Mouse (Mus musculus) erythroblast, adult 5-6 weeks (primary cell): ENCODE results near the gene Vamp5. TPM values are rescaled to one million over a fixed set of nuclear protein-coding genes. Genes with fewer than 3 reads are reported as not detected.

Source experiments
- ATAC-seq: replicated peaks from 2 replicates; pipeline ENCODE4 v1.8.0; 2016; ENCODE audit warnings: moderate number of reproducible peaks, mild to moderate bottlenecking, moderate TSS enrichment, inconsistent platforms; ENCODE audit not compliant: poor library complexity, low FRiP score, severe bottlenecking
- total RNA-seq, 2 experiments: library from RNA; stranded (forward) in 1 of 2; stranded (reverse) in 1 of 2; fragments of 150-400 nt in 1 of 2; fragments of 200-764, 138-1000 nt in 1 of 2; gene quantifications; 2 replicates each; pipeline versions ENCODE4 v1.2.3 to v1.2.4; 2015 to 2017; ENCODE audit warnings: low replicate concordance in 2 of 2

Vamp5 gene
- total RNA-seq, 2 experiments from 2014 or later: 9.5 to 55.7 TPM

DNA sequence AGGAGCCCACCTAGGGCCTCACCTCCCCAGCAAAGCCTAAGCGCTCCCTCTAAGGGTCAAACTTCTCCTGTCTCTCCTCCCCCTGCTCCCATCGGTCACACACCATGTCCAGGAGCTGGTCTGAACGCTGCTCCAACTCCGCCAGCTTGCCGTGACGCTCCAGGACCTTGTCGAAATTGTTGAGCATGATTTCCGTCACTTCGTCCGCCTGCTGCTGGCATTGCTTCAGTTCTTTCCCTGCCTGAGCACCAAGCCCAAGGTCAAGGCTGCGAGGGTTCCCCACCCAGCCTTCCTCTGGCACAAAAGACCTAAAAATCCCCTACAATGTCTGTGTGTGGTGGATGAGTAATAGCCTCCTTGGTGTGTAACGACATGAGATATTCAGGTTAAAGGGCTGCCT lies 10.2 kb downstream of the Vamp5 start:
- no peak for ATAC-seq

DNA sequence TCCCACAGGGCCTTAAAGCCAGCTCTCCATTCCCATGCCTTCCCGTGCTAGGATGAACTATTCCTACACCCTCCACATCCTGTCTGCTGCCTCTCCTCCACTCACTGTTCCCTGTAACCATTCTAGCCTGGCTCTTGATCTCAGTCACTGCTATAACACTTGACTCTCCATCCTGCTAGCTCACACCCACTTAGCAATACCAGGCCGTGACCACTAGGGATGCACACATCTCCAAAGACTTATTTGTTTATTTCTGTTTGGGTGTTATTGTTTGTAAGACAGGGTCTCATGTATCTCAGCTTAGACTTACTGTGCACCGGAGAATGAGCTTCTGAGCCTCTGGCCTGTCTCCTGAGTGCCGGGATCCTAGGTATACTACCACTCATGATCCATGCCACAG lies 10.7 kb downstream of the Vamp5 start:
- 0 out of 2 replicates have a peak, but pooled peaks have one; percentile 41 for ATAC-seq

- ATAC-seq: no peak
Measured at GRCm38 (mm10) chr6:72367460-72367974, 12.8 kb downstream of the Vamp5 start.

GRCm38 (mm10) chr6:72366844-72367443 lies 13.3 kb downstream of the Vamp5 start, which contains the start of gene Rnf181:
Gene Rnf181, minus strand, starts transcription at chr6:72366956.
- ATAC-seq: no peak

- no peak for ATAC-seq
Measured at GRCm38 (mm10) chr6:72366304-72366703, 14.0 kb downstream of the Vamp5 start.

- ATAC-seq: no peak
Measured at GRCm38 (mm10) chr6:72364985-72365384, 15.3 kb downstream of the Vamp5 start.

DNA sequence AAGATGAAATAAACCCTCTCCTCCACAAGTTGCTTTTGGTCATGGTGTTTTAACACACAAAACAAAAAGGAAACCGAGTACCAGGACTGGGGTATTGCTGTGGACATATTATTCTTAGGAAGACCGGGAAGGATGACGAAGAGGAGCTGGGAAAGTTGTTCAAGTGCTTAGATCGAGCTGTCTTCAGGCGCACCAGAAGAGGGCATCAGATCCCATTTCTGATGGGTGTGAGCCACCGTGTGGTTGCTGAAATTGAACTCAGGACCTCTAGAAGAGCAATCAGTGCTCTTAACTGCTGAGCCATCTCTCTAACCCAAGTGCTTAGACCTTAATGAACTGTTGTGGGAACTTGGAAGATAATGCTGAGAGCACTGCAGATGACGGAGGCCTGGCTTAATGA lies 16.3 kb downstream of the Vamp5 start:
- ATAC-seq: no peak

- peak; percentile 93 for ATAC-seq
Measured at GRCm38 (mm10) chr6:72362132-72363028, 17.9 kb downstream of the Vamp5 start.

DNA sequence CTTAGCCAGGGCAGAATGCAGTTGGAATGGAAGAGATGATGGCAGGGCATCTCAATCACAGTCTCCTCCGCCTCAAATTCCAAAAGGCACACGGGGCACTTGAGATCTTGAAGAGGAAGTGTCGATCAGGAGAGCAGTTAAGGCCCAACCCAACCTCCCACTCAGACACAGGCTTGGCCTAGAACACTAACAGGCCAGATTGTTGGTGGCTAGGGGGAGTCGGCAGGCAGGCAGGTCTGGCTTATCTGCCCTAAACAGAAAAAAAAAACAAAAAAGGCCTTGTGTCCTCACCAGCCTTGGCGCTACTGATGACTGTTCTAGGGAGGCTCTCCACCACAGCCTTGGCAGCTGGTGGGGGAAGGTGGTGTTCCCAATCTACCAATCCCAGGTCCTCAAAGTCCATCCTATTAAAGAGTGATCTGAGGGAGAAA lies 19.1 kb downstream of the Vamp5 start:
- ATAC-seq: no peak

GRCm38 (mm10) chr6:72360599-72360935 lies 19.7 kb downstream of the Vamp5 start:
- no peak for ATAC-seq

- ATAC-seq: no peak
Measured at GRCm38 (mm10) chr6:72359891-72360598, 20.2 kb downstream of the Vamp5 start.

GRCm38 (mm10) chr6:72359343-72359742 lies 20.9 kb downstream of the Vamp5 start:
- no peak for ATAC-seq

- no peak for ATAC-seq
Measured at GRCm38 (mm10) chr6:72358086-72358764, 22.0 kb downstream of the Vamp5 start.

GRCm38 (mm10) chr6:72357164-72358079 lies 22.8 kb downstream of the Vamp5 start:
- 0 out of 2 replicates have a peak, but pooled peaks have one; percentile 12 for ATAC-seq

GRCm38 (mm10) chr6:72356001-72356532 lies 24.2 kb downstream of the Vamp5 start:
- ATAC-seq: no peak

DNA sequence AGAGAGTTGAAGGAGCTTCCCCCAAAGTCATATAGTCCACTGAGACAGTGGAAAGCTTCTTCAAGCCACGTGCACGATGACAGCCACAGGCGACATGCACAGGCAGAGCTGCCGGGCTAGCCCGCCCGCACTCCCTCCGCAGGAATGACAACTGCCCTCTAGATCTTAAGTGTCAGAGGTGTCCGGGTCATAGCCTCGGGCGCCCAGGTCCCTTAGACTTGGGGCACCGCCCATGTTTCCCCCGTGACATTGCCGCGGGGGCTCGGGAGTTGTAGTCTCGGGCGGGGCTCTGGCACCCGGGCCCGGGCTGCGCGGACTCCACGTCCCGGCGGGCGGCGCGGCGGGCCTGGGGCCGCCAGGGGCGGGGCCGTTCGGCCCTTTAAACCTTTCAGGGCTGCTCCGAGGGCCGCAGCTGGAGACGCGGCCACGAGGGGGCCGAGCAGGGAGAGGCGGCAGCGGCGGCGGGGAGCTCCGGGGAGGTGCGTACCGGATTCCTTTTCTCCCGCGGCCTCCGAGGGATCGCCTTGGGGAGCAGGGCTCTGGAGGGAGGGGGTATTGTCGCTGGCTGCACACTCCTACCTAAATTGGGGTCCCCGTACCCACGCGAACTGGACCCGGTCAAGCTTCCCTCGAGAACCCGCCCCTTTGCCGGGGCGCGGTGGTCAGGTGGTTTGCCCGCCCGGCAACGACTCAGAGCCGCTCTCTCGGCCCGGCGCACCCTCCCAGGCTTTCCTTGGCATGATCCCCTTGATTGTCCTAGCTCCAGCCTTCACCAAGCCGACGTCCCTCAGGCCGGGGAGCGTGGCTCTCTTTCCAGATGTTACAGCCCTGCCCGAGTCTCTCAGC lies 25.0 kb downstream of the Vamp5 start, which contains the start of gene Tmem150a:
Gene Tmem150a (plus strand): TSS at position 382 of the 846 bp plus-strand sequence.
- ATAC-seq: no peak

GRCm38 (mm10) chr6:72354025-72354424 lies 26.2 kb downstream of the Vamp5 start:
- no peak for ATAC-seq
